Mouse (Mus musculus): ENCODE results near the gene Zdhhc14. TPM values are rescaled to one million over a fixed set of nuclear protein-coding genes. Genes with fewer than 3 reads are reported as not detected.

The Zdhhc14 gene
- polyA plus RNA-seq, 1 experiment from 2014 or later: 2.2 TPM

GRCm38 (mm10) chr17:5545065-5545464, 52.7 kb downstream of the Zdhhc14 start:
- Histone ChIP-seq H3K9me3 (no peaks in the 10 kb centered on the region), H3K27me3 (ENCODE audit: insufficient read depth, poor library complexity, severe bottlenecking) (no peaks in the 10 kb centered on the region), H3K27ac (no peak overlapping the region), H3K4me3 (no peak overlapping the region), H3K36me3 (no peaks in the 10 kb centered on the region), H3K4me1 (replicated peaks) (no peaks in the 10 kb centered on the region)
- DNase-seq (ENCODE audit: low spot score): no peak
- WGBS: 95% methylated on average over 2 of the region's 2 CpGs

GRCm38 (mm10) chr17:5548546-5548945, 56.2 kb downstream of the Zdhhc14 start:
- WGBS: 91% methylated on average over 2 of the region's 2 CpGs
- Histone ChIP-seq H3K36me3 (no peaks in the 10 kb centered on the region), H3K4me3 (no peak overlapping the region), H3K27me3 (ENCODE audit: insufficient read depth, poor library complexity, severe bottlenecking) (no peaks in the 10 kb centered on the region), H3K27ac (no peak overlapping the region), H3K9me3 (no peaks in the 10 kb centered on the region), H3K4me1 (replicated peaks) (0 out of 2 replicates have a peak, but pooled peaks cover 3% of the 10 kb centered on the region)
- no peak for DNase-seq (ENCODE audit: low spot score)

- Histone ChIP-seq H3K4me1 (replicated peaks) (0 out of 2 replicates have a peak, but pooled peaks cover 3% of the 10 kb centered on the region), H3K36me3 (no peaks in the 10 kb centered on the region), H3K9me3 (no peaks in the 10 kb centered on the region), H3K27ac (no peak overlapping the region), H3K27me3 (ENCODE audit: insufficient read depth, poor library complexity, severe bottlenecking) (no peaks in the 10 kb centered on the region), H3K4me3 (no peak overlapping the region)
- 94% methylated on average over 6 of the region's 6 CpGs for WGBS
- no peak for DNase-seq (ENCODE audit: low spot score)
Measured at GRCm38 (mm10) chr17:5549460-5549859, 57.1 kb downstream of the Zdhhc14 start.

- Histone ChIP-seq H3K9me3 (no peaks in the 10 kb centered on the region), H3K27ac (no peak overlapping the region), H3K4me3 (no peak overlapping the region), H3K36me3 (no peaks in the 10 kb centered on the region), H3K4me1 (replicated peaks) (0 out of 2 replicates have a peak, but pooled peaks cover 3% of the 10 kb centered on the region), H3K27me3 (ENCODE audit: insufficient read depth, poor library complexity, severe bottlenecking) (no peaks in the 10 kb centered on the region)
- WGBS: 91% methylated on average over 10 of the region's 10 CpGs
- DNase-seq (ENCODE audit: low spot score): no peak
Measured at GRCm38 (mm10) chr17:5550444-5550843, 58.1 kb downstream of the Zdhhc14 start.

- no peaks in the 10 kb centered on the region for H3K36me3 ChIP-seq
- no peak overlapping the region for H3K4me3 ChIP-seq
- WGBS: 81% methylated on average over 3 of the region's 3 CpGs
- DNase-seq (ENCODE audit: low spot score): no peak
- no peaks in the 10 kb centered on the region for H3K9me3 ChIP-seq
- H3K27ac ChIP-seq: no peak overlapping the region
- H3K4me1 ChIP-seq (replicated peaks): 0 out of 2 replicates have a peak, but pooled peaks cover 3% of the 10 kb centered on the region
- H3K27me3 ChIP-seq (ENCODE audit: insufficient read depth, poor library complexity, severe bottlenecking): no peaks in the 10 kb centered on the region
Measured at GRCm38 (mm10) chr17:5551136-5551535, 58.8 kb downstream of the Zdhhc14 start.

GRCm38 (mm10) chr17:5552036-5552760, 59.8 kb downstream of the Zdhhc14 start:
- no peaks in the 10 kb centered on the region for H3K36me3 ChIP-seq
- 0 out of 2 replicates have a peak, but pooled peaks cover 3% of the 10 kb centered on the region for H3K4me1 ChIP-seq (replicated peaks)
- H3K27ac ChIP-seq: no peak overlapping the region
- DNase-seq (ENCODE audit: low spot score): no peak
- no peaks in the 10 kb centered on the region for H3K27me3 ChIP-seq (ENCODE audit: insufficient read depth, poor library complexity, severe bottlenecking)
- WGBS: 72% methylated on average over 14 of the region's 14 CpGs
- no peaks in the 10 kb centered on the region for H3K9me3 ChIP-seq
- no peak overlapping the region for H3K4me3 ChIP-seq

- Histone ChIP-seq H3K4me3 (no peak overlapping the region), H3K9me3 (no peaks in the 10 kb centered on the region), H3K4me1 (replicated peaks) (0 out of 2 replicates have a peak, but pooled peaks cover 3% of the 10 kb centered on the region), H3K27ac (no peak overlapping the region), H3K27me3 (ENCODE audit: insufficient read depth, poor library complexity, severe bottlenecking) (no peaks in the 10 kb centered on the region), H3K36me3 (no peaks in the 10 kb centered on the region)
- no peak for DNase-seq (ENCODE audit: low spot score)
- 92% methylated on average over 5 of the region's 5 CpGs for WGBS
Measured at GRCm38 (mm10) chr17:5553556-5553955, 61.2 kb downstream of the Zdhhc14 start.

GRCm38 (mm10) chr17:5554573-5554972, 62.2 kb downstream of the Zdhhc14 start:
- 0 out of 2 replicates have a peak, but pooled peaks cover 3% of the 10 kb centered on the region for H3K4me1 ChIP-seq (replicated peaks)
- H3K27ac ChIP-seq: no peak overlapping the region
- no peak overlapping the region for H3K4me3 ChIP-seq
- no peaks in the 10 kb centered on the region for H3K27me3 ChIP-seq (ENCODE audit: insufficient read depth, poor library complexity, severe bottlenecking)
- no peaks in the 10 kb centered on the region for H3K36me3 ChIP-seq
- 89% methylated on average over 2 of the region's 2 CpGs for WGBS
- H3K9me3 ChIP-seq: no peaks in the 10 kb centered on the region
- no peak for DNase-seq (ENCODE audit: low spot score)

GRCm38 (mm10) chr17:5556568-5556967, 64.2 kb downstream of the Zdhhc14 start:
- Histone ChIP-seq H3K27ac (no peak overlapping the region), H3K27me3 (ENCODE audit: insufficient read depth, poor library complexity, severe bottlenecking) (no peaks in the 10 kb centered on the region), H3K36me3 (no peaks in the 10 kb centered on the region), H3K4me1 (replicated peaks) (0 out of 2 replicates have a peak, but pooled peaks cover 3% of the 10 kb centered on the region), H3K4me3 (no peak overlapping the region), H3K9me3 (no peaks in the 10 kb centered on the region)
- no peak for DNase-seq (ENCODE audit: low spot score)
- 82% methylated on average over 8 of the region's 8 CpGs for WGBS

- no peaks in the 10 kb centered on the region for H3K27me3 ChIP-seq (ENCODE audit: insufficient read depth, poor library complexity, severe bottlenecking)
- H3K27ac ChIP-seq: no peak overlapping the region
- H3K4me3 ChIP-seq: no peak overlapping the region
- 84% methylated on average over 4 of the region's 4 CpGs for WGBS
- peaks cover 6% of the 10 kb centered on the region; the same call in 1 of the 2 replicates for H3K9me3 ChIP-seq
- no peaks in the 10 kb centered on the region for H3K36me3 ChIP-seq
- H3K4me1 ChIP-seq (replicated peaks): no peaks in the 10 kb centered on the region
- DNase-seq (ENCODE audit: low spot score): no peak
Measured at GRCm38 (mm10) chr17:5560212-5560611, 67.9 kb downstream of the Zdhhc14 start.

GRCm38 (mm10) chr17:5563108-5563507, 70.8 kb downstream of the Zdhhc14 start:
- Histone ChIP-seq H3K36me3 (no peaks in the 10 kb centered on the region), H3K27ac (no peak overlapping the region), H3K4me1 (replicated peaks) (no peaks in the 10 kb centered on the region), H3K9me3 (peaks cover 6% of the 10 kb centered on the region; the same call in 1 of the 2 replicates), H3K27me3 (ENCODE audit: insufficient read depth, poor library complexity, severe bottlenecking) (no peaks in the 10 kb centered on the region), H3K4me3 (no peak overlapping the region)
- 91% methylated on average over 6 of the region's 6 CpGs for WGBS
- DNase-seq (ENCODE audit: low spot score): no peak

GRCm38 (mm10) chr17:5566006-5566405, 73.6 kb downstream of the Zdhhc14 start:
- no peaks in the 10 kb centered on the region for H3K27me3 ChIP-seq (ENCODE audit: insufficient read depth, poor library complexity, severe bottlenecking)
- no peak overlapping the region for H3K4me3 ChIP-seq
- no peak for DNase-seq (ENCODE audit: low spot score)
- WGBS: 86% methylated on average over 7 of the region's 7 CpGs
- H3K4me1 ChIP-seq (replicated peaks): no peaks in the 10 kb centered on the region
- H3K27ac ChIP-seq: no peak overlapping the region
- peaks cover 6% of the 10 kb centered on the region; the same call in 1 of the 2 replicates for H3K9me3 ChIP-seq
- H3K36me3 ChIP-seq: no peaks in the 10 kb centered on the region

GRCm38 (mm10) chr17:5567943-5568342, 75.6 kb downstream of the Zdhhc14 start:
- no peaks in the 10 kb centered on the region for H3K27me3 ChIP-seq (ENCODE audit: insufficient read depth, poor library complexity, severe bottlenecking)
- H3K4me1 ChIP-seq (replicated peaks): no peaks in the 10 kb centered on the region
- no peak overlapping the region for H3K4me3 ChIP-seq
- H3K36me3 ChIP-seq: no peaks in the 10 kb centered on the region
- no peak for DNase-seq (ENCODE audit: low spot score)
- peaks cover 5% of the 10 kb centered on the region; the same call in 1 of the 2 replicates for H3K9me3 ChIP-seq
- H3K27ac ChIP-seq: no peak overlapping the region
- WGBS: 69% methylated on average over 5 of the region's 5 CpGs

All from hindbrain, embryonic 10.5 days (tissue).